Mouse (Mus musculus) forebrain, embryonic 11.5 days (tissue): ENCODE measurements around the gene Tmod4. TPM values are rescaled to one million over a fixed set of nuclear protein-coding genes. Genes with fewer than 3 reads are reported as not detected.

Source experiments
- ATAC-seq: fragments of 200-750 bp; cut with Nextera tagmentation; replicated peaks from 2 replicates; pipeline ENCODE4 v1.8.0; 2017; ENCODE audit warnings: moderate TSS enrichment; ENCODE audit not compliant: low FRiP score
- DNase-seq: peaks from one replicate; pipeline ENCODE4 v3.0.0-alpha.2; 2017; ENCODE audit warnings: low spot score
- H3K27ac ChIP-seq: fragments of 300-500 bp; sonication (generic); 2 replicates; pipeline ENCODE4 v1.5.1; 2014; ENCODE audit warnings: low read depth, low read length
- H3K27me3 ChIP-seq: fragments of 300-500 bp; sonication (generic); 2 replicates; pipeline ENCODE4 v1.6.1; 2014; ENCODE audit warnings: mild to moderate bottlenecking, low read length, mixed read lengths; ENCODE audit not compliant: control insufficient read depth, insufficient read depth
- H3K36me3 ChIP-seq: fragments of 300-500 bp; sonication (generic); 2 replicates; pipeline ENCODE4 v1.6.1; 2014; ENCODE audit warnings: mild to moderate bottlenecking, low read length, moderate library complexity, mixed read lengths; ENCODE audit not compliant: control insufficient read depth, insufficient read depth
- H3K4me1 ChIP-seq: fragments of 300-500 bp; sonication (generic); replicated peaks from 2 replicates; pipeline ENCODE4 v1.6.1; 2014; ENCODE audit warnings: low read length, mixed read lengths; ENCODE audit not compliant: control insufficient read depth, insufficient read depth
- H3K4me2 ChIP-seq: fragments of 300-500 bp; sonication (generic); 2 replicates; pipeline ENCODE4 v1.6.1; 2014; ENCODE audit warnings: low read depth, mild to moderate bottlenecking, low read length, moderate library complexity, mixed read lengths; ENCODE audit not compliant: severe bottlenecking
- H3K4me3 ChIP-seq: fragments of 300-500 bp; sonication (generic); 2 replicates; pipeline ENCODE4 v1.5.1; 2014; ENCODE audit warnings: low read depth, low read length
- H3K9ac ChIP-seq: fragments of 300-500 bp; sonication (generic); 2 replicates; pipeline ENCODE4 v1.6.1; 2014; ENCODE audit warnings: low read length
- H3K9me3 ChIP-seq: fragments of 300-500 bp; sonication (generic); 2 replicates; pipeline ENCODE4 v1.6.1; 2016; ENCODE audit warnings: low read length, mixed read lengths; ENCODE audit not compliant: control insufficient read depth
- WGBS: fragments of 180-500 bp; shearing (Covaris S2); extraction: QIAGEN DNeasy Blood & Tissue Kit; methylation state at CpG from one replicate; pipeline ENCODE4 v1.1.7; 2014; 5-methylcytosine and 5-hydroxymethylcytosine counted together
- polyA plus RNA-seq: library from polyadenylated mRNA; unstranded; fragments of >200 nt; fragmentation: Nextera tagmentation; extraction: Ambion mirVana; gene quantifications from 2 replicates; pipeline ENCODE4 v1.2.1, GENCODE M21; 2014

Tmod4 gene
- polyA plus RNA-seq, 1 experiment from 2014 or later = 0.75 TPM

- Histone ChIP-seq H3K4me1 (peaks cover 10% of the 10 kb centered on the region), H3K9me3 (no peaks in the 10 kb centered on the region), H3K4me2 (peak overlapping the region; percentile 89), H3K27me3 (peaks cover 7% of the 10 kb centered on the region; the same call in 1 of the 2 replicates), H3K4me3 (peak overlapping the region; percentile 73), H3K9ac (peak overlapping the region; percentile 84), H3K27ac (0 out of 2 replicates have a peak overlapping the region, but pooled peaks have one; percentile 8), H3K36me3 (no peaks in the 10 kb centered on the region)
- DNase-seq = peak; percentile 66
- 2% methylated on average over 29 of the region's 30 CpGs for WGBS
- ATAC-seq = peak; percentile 24
Measured at GRCm38 (mm10) chr3:95161041-95161551, 36.8 kb downstream of the Tmod4 start.

- no peaks in the 10 kb centered on the region for H3K9me3 ChIP-seq
- DNase-seq = no peak
- H3K27ac ChIP-seq = 0 out of 2 replicates have a peak overlapping the region, but pooled peaks have one; percentile 8
- peak overlapping the region; percentile 89 for H3K4me2 ChIP-seq
- H3K27me3 ChIP-seq = peaks cover 7% of the 10 kb centered on the region; the same call in 1 of the 2 replicates
- H3K9ac ChIP-seq = peak overlapping the region; percentile 84
- ATAC-seq = 0 out of 2 replicates have a peak, but pooled peaks have one; percentile 22
- WGBS = 7% methylated on average over 9 of the region's 9 CpGs
- no peaks in the 10 kb centered on the region for H3K36me3 ChIP-seq
- H3K4me3 ChIP-seq = peak overlapping the region; percentile 73
- peaks cover 10% of the 10 kb centered on the region for H3K4me1 ChIP-seq
Measured at GRCm38 (mm10) chr3:95161618-95162344, 37.5 kb downstream of the Tmod4 start.

GRCm38 (mm10) chr3:95162345-95162628, 38.0 kb downstream of the Tmod4 start:
- H3K27me3 ChIP-seq = peaks cover 7% of the 10 kb centered on the region; the same call in 1 of the 2 replicates
- no peak overlapping the region for H3K27ac ChIP-seq
- 42% methylated on average over 2 of the region's 2 CpGs for WGBS
- peak overlapping the region; percentile 9; the same call in 1 of the 2 replicates for H3K9ac ChIP-seq
- H3K36me3 ChIP-seq = no peaks in the 10 kb centered on the region
- DNase-seq = no peak
- H3K4me3 ChIP-seq = peak overlapping the region; percentile 73
- peaks cover 10% of the 10 kb centered on the region for H3K4me1 ChIP-seq
- ATAC-seq = no peak
- peak overlapping the region; percentile 89 for H3K4me2 ChIP-seq
- H3K9me3 ChIP-seq = no peaks in the 10 kb centered on the region

GRCm38 (mm10) chr3:95163419-95164255, 39.4 kb downstream of the Tmod4 start:
- H3K4me1 ChIP-seq = peaks cover 10% of the 10 kb centered on the region
- 70% methylated on average over 11 of the region's 11 CpGs for WGBS
- H3K9ac ChIP-seq = no peak overlapping the region
- no peak for ATAC-seq
- no peak overlapping the region for H3K4me3 ChIP-seq
- H3K4me2 ChIP-seq = no peak overlapping the region
- no peaks in the 10 kb centered on the region for H3K36me3 ChIP-seq
- no peak for DNase-seq
- no peaks in the 10 kb centered on the region for H3K9me3 ChIP-seq
- H3K27ac ChIP-seq = no peak overlapping the region
- peaks cover 7% of the 10 kb centered on the region; the same call in 1 of the 2 replicates for H3K27me3 ChIP-seq

- DNase-seq (no peak), ATAC-seq (no peak)
- no peak overlapping the region for H3K9ac ChIP-seq
- no peaks in the 10 kb centered on the region for H3K9me3 ChIP-seq
- peaks cover 10% of the 10 kb centered on the region for H3K4me1 ChIP-seq
- no peak overlapping the region for H3K27ac ChIP-seq
- H3K27me3 ChIP-seq = peaks cover 5% of the 10 kb centered on the region; the same call in 1 of the 2 replicates
- WGBS = 59% methylated on average over 5 of the region's 5 CpGs
- no peak overlapping the region for H3K4me2 ChIP-seq
- no peak overlapping the region for H3K4me3 ChIP-seq
- H3K36me3 ChIP-seq = no peaks in the 10 kb centered on the region
Measured at GRCm38 (mm10) chr3:95164256-95164550, 39.9 kb downstream of the Tmod4 start.

- Histone ChIP-seq H3K36me3 (no peaks in the 10 kb centered on the region), H3K27me3 (peaks cover 3% of the 10 kb centered on the region; the same call in 1 of the 2 replicates)
Measured at GRCm38 (mm10) chr3:95164840-95165239, 40.6 kb downstream of the Tmod4 start.

GRCm38 (mm10) chr3:95169996-95170395, 45.7 kb downstream of the Tmod4 start:
- 87% methylated on average over 10 of the region's 10 CpGs for WGBS

More at GRCm38 (mm10) chr3:95164840-95165239, 40.6 kb downstream of the Tmod4 start:
- no peak overlapping the region for H3K9ac ChIP-seq
- ATAC-seq (no peak), DNase-seq (no peak)
- no peaks in the 10 kb centered on the region for H3K9me3 ChIP-seq
- no peak overlapping the region for H3K27ac ChIP-seq
- no peak overlapping the region for H3K4me3 ChIP-seq
- no peak overlapping the region for H3K4me2 ChIP-seq
- peaks cover 5% of the 10 kb centered on the region for H3K4me1 ChIP-seq
- 85% methylated on average over 5 of the region's 5 CpGs for WGBS

GRCm38 (mm10) chr3:95171105-95171504, 46.8 kb downstream of the Tmod4 start:
- peaks cover 7% of the 10 kb centered on the region for H3K4me1 ChIP-seq
- WGBS = 83% methylated on average over 6 of the region's 6 CpGs
- no peak for DNase-seq
- no peak overlapping the region for H3K4me3 ChIP-seq
- peaks cover 34% of the 10 kb centered on the region for H3K27me3 ChIP-seq
- no peak for ATAC-seq
- no peak overlapping the region for H3K27ac ChIP-seq
- no peak overlapping the region for H3K9ac ChIP-seq
- peaks cover 3% of the 10 kb centered on the region; the same call in 1 of the 2 replicates for H3K36me3 ChIP-seq
- H3K4me2 ChIP-seq = no peak overlapping the region
- H3K9me3 ChIP-seq = no peaks in the 10 kb centered on the region

More at GRCm38 (mm10) chr3:95169996-95170395, 45.7 kb downstream of the Tmod4 start:
- Histone ChIP-seq H3K36me3 (peaks cover 3% of the 10 kb centered on the region; the same call in 1 of the 2 replicates), H3K9ac (no peak overlapping the region), H3K9me3 (no peaks in the 10 kb centered on the region), H3K27me3 (peaks cover 34% of the 10 kb centered on the region), H3K4me3 (no peak overlapping the region), H3K4me1 (peaks cover 7% of the 10 kb centered on the region), H3K27ac (no peak overlapping the region), H3K4me2 (no peak overlapping the region)
- ATAC-seq (no peak), DNase-seq (no peak)
